Mouse (Mus musculus) spleen, adult 2 months (tissue): Measurements from ENCODE around the gene Cfap157. TPM values are rescaled to one million over a fixed set of nuclear protein-coding genes. Genes with fewer than 3 reads are reported as not detected.

ENCODE experiments used
- DNase-seq, 2 experiments: peaks; one replicate each; pipeline versions ENCODE4 v3.0.0 to v3.0.0-alpha.2; 2012 to 2021; ENCODE audit warnings: low spot score in 2 of 2, low read depth in 1 of 2
- H3K27ac ChIP-seq: fragments of 200-500 bp; 2 replicates; pipeline ENCODE4 v1.5.1; 2012; ENCODE audit warnings: low read length, inconsistent platforms; ENCODE audit not compliant: insufficient read depth
- H3K27me3 ChIP-seq: fragments of 200-500 bp; 2 replicates; pipeline ENCODE4 v1.6.1; 2012; ENCODE audit warnings: mild to moderate bottlenecking, moderate library complexity, low read length, inconsistent platforms; ENCODE audit not compliant: control insufficient read depth, insufficient read depth
- H3K36me3 ChIP-seq: fragments of 200-500 bp; 2 replicates; pipeline ENCODE4 v1.6.1; 2012; ENCODE audit warnings: mild to moderate bottlenecking, low read length, inconsistent platforms; ENCODE audit not compliant: control insufficient read depth, insufficient read depth
- H3K4me1 ChIP-seq: fragments of 200-500 bp; 2 replicates; pipeline ENCODE4 v1.6.1; 2011; ENCODE audit warnings: inconsistent platforms; ENCODE audit not compliant: control insufficient read depth, insufficient read depth, insufficient read length
- H3K4me3 ChIP-seq: fragments of 200-500 bp; 2 replicates; pipeline ENCODE4 v1.5.1; 2011; ENCODE audit warnings: mild to moderate bottlenecking, inconsistent platforms; ENCODE audit not compliant: insufficient read depth, insufficient read length; ENCODE audit errors: extremely low read depth
- CTCF ChIP-seq: fragments of 200-500 bp; IDR thresholded peaks from 2 replicates; pipeline ENCODE4 v1.5.1; 2011; ENCODE audit warnings: mild to moderate bottlenecking, inconsistent platforms; ENCODE audit not compliant: insufficient read depth, insufficient read length, insufficient replicate concordance; ENCODE audit errors: extremely low read depth
- POLR2A ChIP-seq: fragments of 200-500 bp; IDR thresholded peaks from 2 replicates; pipeline ENCODE4 v1.6.1; 2011; ENCODE audit warnings: low read depth, low read length, inconsistent platforms
- WGBS: fragments of 180-500 bp; shearing (Covaris S2); methylation state at CpG from one replicate; pipeline ENCODE4 v1.1.7; 2018; 5-methylcytosine and 5-hydroxymethylcytosine counted together
- polyA plus RNA-seq: library from polyadenylated mRNA; depleted of rRNA; stranded (reverse); fragments of >200 nt; gene quantifications from 2 replicates; pipeline ENCODE4 v1.2.3, GENCODE M21; 2012

Gene Cfap157
- polyA plus RNA-seq, 1 experiment: not detected

DNA sequence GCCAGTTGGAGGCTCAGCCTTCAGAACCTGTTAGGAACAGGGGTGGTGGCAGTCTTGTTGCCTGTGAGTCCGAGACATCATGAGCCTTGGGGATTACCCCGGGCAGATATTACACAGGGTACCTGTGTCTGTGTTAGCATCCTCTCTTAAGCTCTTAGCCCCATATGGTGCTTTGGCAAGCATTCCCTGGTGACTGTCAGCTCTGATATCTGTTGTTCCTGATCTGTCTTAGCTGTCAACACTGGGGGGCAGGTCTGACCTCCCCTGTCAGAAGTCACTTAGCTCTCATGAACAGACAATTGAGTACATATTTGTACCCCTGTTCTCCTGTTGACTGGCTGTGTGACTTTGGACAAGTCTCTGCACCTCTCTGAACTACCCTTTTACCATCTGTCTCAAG is 25.2 kb downstream of the Cfap157 start:
- Histone ChIP-seq H3K36me3 (peaks cover 24% of the 10 kb centered on the region), H3K4me3 (no peak overlapping the region), H3K27ac (no peak overlapping the region), H3K27me3 (no peaks in the 10 kb centered on the region), H3K4me1 (no peaks in the 10 kb centered on the region)
- WGBS: 99% methylated on average over 2 of the region's 2 CpGs
- DNase-seq: no peak
- no peak for TF ChIP-seq CTCF
- TF ChIP-seq POLR2A: no peak

DNA sequence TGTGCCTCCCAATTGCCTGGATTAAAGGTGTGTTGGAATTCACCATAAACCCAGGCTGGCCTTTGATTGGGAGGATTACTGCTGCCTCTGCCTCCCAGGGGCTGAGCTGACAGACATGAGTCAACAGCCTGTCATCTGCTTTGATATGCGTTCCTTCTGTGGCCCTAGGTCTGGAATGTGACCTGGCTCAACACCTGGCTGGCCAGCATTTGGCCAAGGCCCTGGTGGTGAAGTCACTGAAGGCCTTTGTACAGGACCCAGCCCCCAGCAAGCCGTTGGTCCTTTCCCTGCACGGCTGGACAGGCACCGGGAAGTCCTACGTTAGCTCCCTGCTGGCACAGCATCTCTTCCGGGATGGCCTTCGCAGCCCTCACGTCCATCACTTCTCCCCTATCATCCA is 25.7 kb downstream of the Cfap157 start:
- WGBS: 94% methylated on average over 8 of the region's 8 CpGs
- H3K36me3 ChIP-seq: peaks cover 25% of the 10 kb centered on the region
- no peak for TF ChIP-seq POLR2A
- TF ChIP-seq CTCF: no peak
- no peak overlapping the region for H3K4me3 ChIP-seq
- no peak overlapping the region for H3K27ac ChIP-seq
- no peaks in the 10 kb centered on the region for H3K27me3 ChIP-seq
- DNase-seq: no peak
- H3K4me1 ChIP-seq: no peaks in the 10 kb centered on the region

- Histone ChIP-seq H3K36me3 (peaks cover 31% of the 10 kb centered on the region), H3K4me3 (peak within 1 kb of the TSS; percentile 89), H3K27me3 (no peaks in the 10 kb centered on the region), H3K27ac (peak within 1 kb of the TSS; percentile 86), H3K4me1 (no peaks in the 10 kb centered on the region)
- under 1% methylated on average over 66 of the region's 66 CpGs for WGBS
- DNase-seq: peak; percentile 94 to 98
- TF ChIP-seq POLR2A (no peak), CTCF (peak; percentile 98)
Observed at GRCm38 (mm10) chr2:32757056-32757845, 27.0 kb downstream of the Cfap157 start, which contains the start of gene Tor2a. Tor2a (plus strand) TSS chr2:32757234.

- H3K4me1 ChIP-seq: no peaks in the 10 kb centered on the region
- DNase-seq: no peak
- 43% methylated on average over 6 of the region's 6 CpGs for WGBS
- no peaks in the 10 kb centered on the region for H3K27me3 ChIP-seq
- no peak overlapping the region for H3K4me3 ChIP-seq
- H3K36me3 ChIP-seq: peaks cover 30% of the 10 kb centered on the region
- TF ChIP-seq POLR2A (no peak), CTCF (no peak)
- H3K27ac ChIP-seq: no peak overlapping the region
Observed at GRCm38 (mm10) chr2:32756674-32757055, 27.6 kb downstream of the Cfap157 start.

GRCm38 (mm10) chr2:32752181-32752580 is 32.0 kb downstream of the Cfap157 start:
- WGBS: 92% methylated on average over 10 of the region's 10 CpGs
- TF ChIP-seq CTCF (no peak), POLR2A (no peak)
- Histone ChIP-seq H3K4me3 (no peak overlapping the region), H3K4me1 (no peaks in the 10 kb centered on the region), H3K36me3 (peaks cover 57% of the 10 kb centered on the region), H3K27me3 (no peaks in the 10 kb centered on the region), H3K27ac (no peak overlapping the region)
- no peak for DNase-seq

- Histone ChIP-seq H3K27me3 (no peaks in the 10 kb centered on the region), H3K27ac (no peak overlapping the region), H3K4me3 (no peak overlapping the region), H3K4me1 (no peaks in the 10 kb centered on the region), H3K36me3 (peaks cover 62% of the 10 kb centered on the region)
- 95% methylated on average over 8 of the region's 10 CpGs for WGBS
- no peak for TF ChIP-seq POLR2A
- TF ChIP-seq CTCF: no peak
- no peak for DNase-seq
Observed at GRCm38 (mm10) chr2:32751665-32752033, 32.6 kb downstream of the Cfap157 start.
